Mouse (Mus musculus): ENCODE results near the gene Calml4.
"Not testable (repeated sequence)": the region's sequence is repeated elsewhere in the genome, so short reads cannot be mapped to it uniquely, and the experiment has no call there.

The Calml4 gene

DNA sequence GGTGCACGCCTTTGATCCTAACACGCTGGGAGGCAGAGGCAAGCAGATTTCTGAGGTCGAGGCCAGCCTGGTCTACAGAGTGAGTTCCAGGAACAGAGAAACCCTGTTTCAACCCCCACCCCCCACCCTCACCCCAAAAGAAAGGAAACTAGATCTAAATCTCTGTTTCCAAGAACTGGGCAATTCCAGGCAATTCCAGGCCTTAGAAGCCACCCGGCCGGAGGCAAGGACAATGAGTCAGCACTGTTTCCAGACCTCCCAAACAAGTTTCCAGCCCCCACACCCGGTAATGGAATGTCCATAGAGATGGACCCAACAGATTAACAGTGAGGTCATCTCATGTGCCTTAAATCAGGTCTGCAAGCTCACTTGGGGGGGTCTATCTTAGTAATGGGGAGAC lies 28.0 kb upstream of the Calml4 start:
- in situ Hi-C loops (cut with MboI, MseI): no loop called here

DNA sequence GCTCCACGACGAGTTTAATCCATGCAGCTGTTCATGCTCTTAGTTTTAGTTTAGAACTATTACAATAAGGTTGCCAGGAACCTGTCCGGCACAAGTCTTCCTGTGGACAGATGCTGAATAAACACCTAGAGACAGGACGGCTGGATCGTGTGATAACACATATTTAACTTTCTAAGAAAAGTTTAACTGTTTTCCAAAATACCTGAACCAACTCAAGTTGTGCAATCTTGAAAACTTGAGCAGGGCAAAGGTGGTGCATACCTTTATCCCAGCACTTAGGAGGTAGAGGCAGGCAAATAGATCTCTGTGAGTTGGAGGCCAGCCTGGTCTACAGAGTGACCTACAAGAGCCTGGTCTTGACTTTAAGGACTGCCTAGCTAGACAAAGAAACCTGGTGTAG lies 23.0 kb upstream of the Calml4 start:
- in situ Hi-C loops (cut with MboI, MseI): no loop called here

DNA sequence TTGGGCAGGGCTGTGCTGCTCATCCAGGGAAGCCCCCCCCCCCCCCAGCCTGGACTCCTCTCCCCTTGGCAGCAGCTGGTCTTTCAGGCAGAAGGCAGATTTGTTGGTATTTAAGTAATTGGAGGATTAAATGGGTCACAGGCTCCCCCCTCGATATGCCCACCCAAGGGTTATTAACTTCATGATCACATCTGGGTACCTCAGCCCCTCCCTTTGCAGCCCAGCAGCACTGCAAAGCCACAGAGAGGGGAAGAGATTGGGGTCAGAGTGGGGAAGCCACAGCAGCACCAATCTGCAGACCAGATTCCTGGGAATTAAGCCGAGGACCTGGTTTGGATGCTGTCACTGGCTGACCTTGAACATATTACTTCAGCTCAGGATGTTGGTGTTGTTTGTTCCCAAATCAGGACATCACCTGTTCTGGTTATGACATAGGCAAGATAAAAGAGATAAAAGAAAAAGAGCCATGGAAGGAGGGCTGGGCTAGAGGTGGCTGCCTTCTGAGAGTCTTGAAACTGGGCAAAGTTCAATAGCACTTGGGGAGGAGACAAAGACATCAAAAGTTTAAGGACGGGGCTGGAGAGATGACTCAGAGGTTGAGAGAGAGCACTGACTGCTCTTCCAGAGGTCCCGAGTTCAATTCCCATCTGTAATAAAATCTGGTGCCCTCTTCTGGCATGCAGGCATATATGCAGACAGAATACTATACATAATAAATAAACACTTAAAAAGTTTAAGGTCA lies 22.0 kb upstream of the Calml4 start:
- in situ Hi-C loops (cut with MboI, MseI): no loop called here

DNA sequence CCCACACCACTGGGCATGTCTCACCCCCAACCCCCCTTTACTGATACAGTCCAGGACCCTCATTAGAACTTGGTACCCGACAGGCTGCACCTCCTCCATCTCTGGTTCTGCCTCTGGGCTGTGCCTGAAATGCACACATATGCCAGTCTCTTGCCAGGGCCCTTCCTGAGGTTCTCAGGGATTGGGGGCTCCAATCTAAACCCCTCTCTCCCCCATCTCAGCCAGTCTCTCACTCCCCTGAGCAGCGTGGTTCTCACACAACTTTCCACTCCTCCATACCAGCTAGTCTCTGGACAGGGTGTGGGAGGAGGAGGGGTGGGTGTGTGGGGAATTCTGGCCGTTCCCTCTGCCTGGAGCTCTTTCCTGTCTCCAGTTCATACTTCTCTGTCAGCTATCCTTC lies 20.3 kb upstream of the Calml4 start:
- in situ Hi-C loops (cut with MboI, MseI): no loop called here

DNA sequence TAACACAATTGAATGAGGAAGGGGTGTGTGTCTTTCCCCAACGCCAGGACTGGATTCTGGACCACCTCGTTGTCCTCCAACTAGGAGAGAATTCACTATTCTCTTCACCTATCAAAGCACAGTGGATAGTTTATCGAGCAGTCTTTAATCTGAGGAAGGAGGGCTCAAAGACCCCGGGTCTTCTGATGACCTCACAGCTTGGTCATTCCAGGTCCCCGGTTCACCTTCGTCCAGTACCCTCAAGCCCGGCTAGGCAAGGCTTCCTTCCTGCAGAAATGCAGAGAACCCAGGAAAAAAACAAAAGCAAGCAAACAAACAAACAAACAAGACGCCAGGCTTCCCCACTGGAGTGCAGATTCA lies 19.8 kb upstream of the Calml4 start:
- in situ Hi-C loops (cut with MboI, MseI): no loop called here

DNA sequence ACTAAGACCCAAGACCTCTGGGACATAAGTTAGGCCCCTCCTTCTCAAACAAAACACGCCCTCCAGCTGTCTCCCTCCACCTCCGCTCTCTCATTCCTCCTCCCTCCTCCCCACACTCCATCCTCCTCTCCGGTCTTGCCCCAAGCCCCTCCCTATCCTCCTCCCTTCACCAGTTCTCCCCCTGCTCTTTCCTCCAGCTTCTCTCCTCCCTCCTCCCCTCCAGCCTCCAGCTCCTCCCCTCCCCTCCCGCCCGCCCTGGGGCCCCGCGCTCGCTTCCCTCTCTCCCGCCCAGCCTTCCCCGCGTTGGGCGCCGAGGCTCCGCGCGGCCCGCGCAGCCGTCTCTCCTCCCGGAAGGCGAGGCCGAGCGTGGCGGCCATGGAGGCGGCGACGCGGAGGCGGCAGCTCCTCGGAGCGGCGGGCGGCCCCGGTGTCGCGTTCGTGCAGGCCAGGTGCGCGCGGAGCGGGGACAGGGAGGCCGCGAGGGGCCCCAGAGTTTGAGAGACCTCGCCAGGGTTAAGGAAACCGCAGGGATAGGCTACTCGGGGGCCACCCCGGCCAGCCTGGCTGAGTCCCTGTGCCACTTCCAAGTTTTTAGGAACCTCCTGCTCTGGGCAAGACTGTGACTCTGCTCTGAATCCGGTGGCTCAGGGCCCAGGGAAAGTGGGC lies 19.2 kb upstream of the Calml4 start, which contains the start of gene Cln6:
Gene Cln6, plus strand, starts transcription at position 280 of the 666 bp plus-strand sequence.
- in situ Hi-C loops (cut with MboI, MseI): no loop called here

DNA sequence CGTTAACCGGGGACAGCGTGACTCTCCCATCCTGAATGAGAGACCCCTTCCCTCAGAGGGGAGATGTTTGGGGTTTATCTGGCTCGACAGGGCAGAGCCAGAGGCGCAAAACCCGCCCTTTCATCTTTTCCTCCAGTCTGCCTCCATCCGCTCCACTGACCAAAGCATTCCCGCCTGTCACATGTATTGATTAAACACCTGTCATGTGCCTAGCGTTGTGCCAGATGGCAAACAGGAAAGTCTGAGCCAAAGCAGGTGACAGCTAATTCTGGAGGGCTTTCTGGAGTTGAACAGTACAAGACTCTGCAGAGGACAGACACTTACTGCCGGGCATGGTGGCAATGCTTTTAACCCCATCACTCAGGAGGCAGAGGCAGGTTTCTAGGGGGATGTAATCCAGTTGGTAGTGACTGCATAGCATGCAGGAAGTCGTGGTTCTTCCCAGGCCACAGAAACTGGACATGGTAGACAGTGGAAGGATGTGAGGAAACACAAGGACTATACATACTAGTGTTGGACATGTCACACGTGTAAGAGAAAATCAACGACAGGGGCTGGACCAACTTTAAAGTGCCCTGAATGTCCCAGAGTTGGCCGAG lies 18.6 kb upstream of the Calml4 start:
- in situ Hi-C loops (cut with MboI, MseI): no loop called here

DNA sequence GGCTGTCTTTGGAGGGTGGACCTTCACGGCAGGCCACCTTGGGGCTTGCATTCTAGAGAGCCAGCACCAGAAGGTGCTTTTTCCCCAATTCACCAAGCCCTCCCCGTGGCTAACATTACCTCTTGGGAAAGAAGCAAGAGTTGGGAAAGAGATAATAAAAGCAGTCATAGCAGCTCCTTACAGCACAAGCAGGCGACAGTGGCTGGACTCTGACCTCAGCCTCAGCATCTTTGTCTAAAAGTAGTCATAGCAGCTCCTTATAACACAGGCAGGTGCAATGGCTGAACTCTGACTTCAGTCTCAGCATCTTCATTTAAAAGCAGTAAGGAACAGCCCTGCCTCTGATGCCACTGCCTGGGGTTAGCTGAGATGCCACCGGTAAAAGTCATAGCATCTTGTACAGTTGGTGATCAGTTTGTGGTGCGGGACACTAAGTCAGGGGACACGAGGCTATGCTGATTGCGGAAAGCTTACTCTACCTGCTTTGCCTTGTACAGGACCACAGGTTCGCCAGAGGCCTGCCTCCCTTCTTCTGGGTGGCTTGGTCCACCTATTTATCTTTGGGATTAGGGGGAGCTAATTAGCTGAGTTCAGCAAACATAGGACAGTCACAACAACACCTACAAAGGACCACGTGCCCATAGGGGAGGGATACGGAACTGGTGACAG lies 14.4 kb upstream of the Calml4 start:
- in situ Hi-C loops (cut with MboI, MseI): no loop called here

DNA sequence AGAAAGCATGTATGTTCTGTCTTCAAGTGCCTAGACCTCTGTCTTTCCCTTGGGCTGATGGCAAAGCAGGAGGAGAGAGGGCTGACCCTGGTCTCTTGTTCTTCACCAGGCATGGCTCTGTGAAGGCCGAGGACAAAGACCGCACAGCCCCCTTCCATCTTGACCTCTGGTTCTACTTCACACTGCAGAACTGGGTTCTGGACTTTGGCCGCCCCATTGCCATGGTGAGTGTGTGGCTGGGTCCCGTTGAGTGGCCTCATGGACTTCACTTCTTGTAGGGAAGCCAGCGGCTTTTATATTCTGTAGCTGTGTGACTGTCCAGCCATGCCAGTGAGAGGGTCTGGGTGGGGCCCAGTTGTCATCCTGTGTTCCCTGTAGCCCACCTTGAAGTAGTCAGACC lies 13.4 kb upstream of the Calml4 start:
- in situ Hi-C loops (cut with MboI, MseI): no loop called here

DNA sequence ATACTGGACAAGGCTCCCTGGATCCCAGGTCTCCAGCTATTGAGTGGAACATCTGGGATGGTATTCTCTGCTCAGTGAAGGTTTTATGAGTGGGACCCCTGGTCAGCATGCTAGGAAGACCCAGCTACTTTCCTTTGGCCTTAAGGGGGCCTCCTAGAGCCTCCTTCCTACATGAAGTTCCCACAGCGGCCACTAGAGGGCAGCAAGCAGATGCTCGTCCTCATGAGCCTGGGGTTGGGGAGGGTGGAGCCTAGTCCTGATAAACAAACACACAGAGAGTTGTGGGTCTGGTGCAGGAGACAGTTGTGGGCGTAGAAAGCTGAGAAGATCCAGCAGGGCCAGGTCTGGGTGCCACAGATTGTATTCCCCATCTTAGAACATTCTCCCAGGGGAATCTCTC lies 10.2 kb upstream of the Calml4 start:
- in situ Hi-C loops (cut with MboI, MseI): no loop called here

DNA sequence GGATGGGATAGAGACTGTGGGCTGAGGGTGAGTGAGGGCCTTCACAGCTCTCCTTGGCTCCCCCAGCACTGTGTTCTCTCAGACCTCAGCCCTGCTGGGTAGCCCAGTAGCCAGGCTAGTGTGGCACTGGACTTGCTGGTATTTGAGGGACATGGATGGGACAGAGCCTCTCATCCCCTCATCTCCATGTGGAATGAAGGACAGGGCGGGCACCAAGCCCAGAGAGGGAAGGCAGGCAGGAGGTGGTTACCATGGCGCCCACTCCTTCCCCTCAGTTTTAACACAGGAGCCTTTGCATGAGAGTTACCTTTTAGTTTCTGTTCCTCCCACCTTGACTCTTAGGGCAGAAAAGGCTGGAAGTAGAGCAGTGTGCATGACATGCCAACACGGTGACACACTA lies 9.2 kb upstream of the Calml4 start:
- in situ Hi-C loops (cut with MboI, MseI): no loop called here

DNA sequence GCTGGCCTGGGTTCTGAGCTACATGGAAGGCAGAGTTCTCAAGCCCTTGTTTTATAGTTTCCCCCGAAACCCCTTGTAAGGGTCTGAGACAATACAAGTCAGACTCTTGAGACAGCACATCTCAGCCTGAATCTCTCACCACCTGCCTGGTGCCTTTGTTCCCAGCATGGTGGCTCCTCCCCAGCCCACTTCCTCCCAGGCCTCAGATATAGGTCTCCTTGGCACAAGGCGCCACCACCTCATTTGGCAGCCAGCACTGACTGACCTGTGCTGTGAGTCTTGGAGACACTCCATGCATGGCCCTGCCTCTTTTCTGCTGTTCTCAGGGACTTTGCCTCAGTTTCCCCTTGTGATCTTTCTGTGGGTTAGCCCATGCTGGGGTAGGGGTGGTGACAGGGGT lies 6.3 kb upstream of the Calml4 start:
- in situ Hi-C loops (cut with MboI, MseI): loop anchor here (5.0 kb wide), 3 partner anchors 101 to 271 kb away; no protein-coding TSS in a partner anchor

DNA sequence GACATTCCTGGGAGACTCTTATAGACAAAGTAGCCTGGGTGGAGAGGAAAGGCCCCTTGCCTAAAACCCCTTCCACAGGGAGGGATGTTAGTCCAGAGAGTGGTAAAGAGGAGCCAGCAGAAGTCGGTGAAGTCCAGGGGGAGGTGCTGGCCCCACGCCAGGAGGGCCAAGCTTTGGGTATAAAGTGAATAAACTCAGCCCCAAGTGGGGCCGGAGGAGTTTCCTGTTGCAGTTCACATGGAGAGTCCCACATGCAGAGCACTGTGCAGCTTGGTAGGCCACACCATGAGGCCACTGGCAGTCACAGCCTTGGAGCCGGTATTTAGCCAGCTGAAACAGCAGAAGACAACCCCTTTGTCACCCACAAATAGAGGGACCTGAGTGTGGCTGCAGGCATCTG lies 3.4 kb upstream of the Calml4 start:
- in situ Hi-C loops (cut with MboI, MseI): loop anchor here (5.0 kb wide), 3 partner anchors 98 to 268 kb away; no protein-coding TSS in a partner anchor

DNA sequence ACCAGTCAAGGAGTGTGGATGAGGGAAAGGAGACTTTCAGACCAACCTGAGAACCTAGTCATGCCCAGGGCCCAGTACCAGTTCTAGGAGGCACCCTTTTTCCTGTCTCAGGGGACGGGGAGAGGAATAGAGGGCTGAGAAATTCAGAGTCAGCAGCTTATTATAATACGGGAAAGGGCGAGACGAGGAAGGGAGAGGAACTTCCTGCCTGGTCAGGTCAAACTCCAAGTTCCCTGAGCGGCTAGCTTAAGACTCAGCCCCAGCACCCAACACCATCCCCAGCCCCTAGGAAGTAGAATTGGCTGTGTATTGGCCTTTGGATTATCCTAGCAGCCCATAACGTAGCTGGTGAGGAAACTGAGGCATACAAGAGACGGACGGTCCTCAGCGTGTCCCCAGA lies 664 bp upstream of the Calml4 start:
- in situ Hi-C loops (cut with MboI, MseI): loop anchor here in 1 of 2 experiments (5.0 kb wide), 1 partner anchor 35 kb away; no protein-coding TSS in a partner anchor

DNA sequence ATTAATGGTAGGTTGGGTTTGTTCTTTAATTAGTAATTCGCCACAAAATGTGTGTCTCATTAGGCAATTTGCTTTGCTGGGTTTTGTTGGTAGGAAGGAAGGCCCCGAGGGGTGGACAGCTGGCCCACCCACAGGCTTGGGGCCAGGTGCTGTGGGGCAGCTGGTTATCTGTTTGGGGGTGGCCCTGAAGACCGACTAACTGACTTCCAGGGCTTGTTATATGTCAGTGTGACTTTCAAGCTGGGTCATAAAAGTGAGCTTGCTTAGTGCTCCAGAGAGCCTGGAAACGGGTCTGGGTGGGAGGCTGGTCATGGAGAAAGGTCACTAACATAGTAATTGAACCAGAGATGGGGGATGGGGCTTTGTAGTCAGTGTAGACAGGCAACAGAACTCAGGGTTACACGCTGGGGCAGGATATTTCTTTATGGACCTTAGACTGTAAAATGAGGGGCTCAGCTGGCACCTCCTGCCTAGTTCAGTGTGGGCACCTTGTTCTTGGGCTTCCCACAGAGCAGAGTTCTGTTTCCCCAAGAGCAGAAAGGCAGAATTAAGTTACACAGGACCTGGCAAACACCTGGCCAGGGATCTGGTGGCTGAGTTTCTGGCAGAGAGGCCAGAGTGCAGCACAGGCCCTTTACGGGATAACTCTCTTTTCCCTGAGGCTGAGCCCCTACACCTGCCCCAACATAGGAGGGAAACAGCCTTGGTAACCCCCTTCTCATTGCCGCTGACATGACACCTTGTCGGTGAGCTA lies 563 bp downstream of the Calml4 start:
- in situ Hi-C loops (cut with MboI, MseI): loop anchor here in 1 of 2 experiments (5.0 kb wide), 1 partner anchor 34 kb away; no protein-coding TSS in a partner anchor

DNA sequence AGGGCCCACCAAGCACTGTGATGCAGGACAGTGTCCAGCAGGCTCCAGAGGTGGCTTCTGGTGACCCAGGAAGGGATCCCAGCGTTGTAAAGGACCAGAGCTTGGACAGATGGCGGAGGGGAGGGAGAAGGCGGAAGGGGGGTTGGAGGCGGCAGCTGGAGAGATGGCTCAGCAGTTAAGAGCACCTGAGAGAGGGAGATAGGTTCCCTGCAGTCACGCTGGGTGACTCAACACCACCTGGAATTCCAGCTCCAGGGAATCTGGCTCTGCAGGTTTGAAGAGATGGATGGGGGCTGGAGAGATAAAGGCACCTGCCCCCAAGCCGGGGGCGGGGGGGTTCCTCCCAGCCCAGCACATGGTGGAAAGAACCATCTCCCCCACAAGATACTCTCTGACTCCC lies 2.2 kb downstream of the Calml4 start:
- in situ Hi-C loops (cut with MboI, MseI): not testable (repeated sequence)

DNA sequence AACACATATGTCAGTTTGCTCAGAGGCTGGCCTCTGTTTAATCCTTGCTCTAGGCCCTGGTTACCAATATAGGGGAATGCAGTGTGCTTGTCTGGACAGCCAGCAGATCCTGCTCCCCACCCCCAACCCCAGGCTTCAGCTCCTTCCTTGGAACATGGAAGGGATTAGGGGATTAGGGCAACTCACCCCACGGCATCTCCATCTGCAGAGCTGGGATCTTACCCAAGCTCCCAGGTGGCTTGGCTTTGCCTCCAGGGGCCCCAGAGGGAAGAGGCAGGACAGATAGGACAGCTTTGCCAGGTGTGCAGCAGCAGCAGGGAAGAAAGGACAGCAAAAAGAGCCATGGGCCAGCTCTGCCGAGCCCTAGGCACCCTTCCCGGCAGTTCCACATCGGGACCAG lies 3.0 kb downstream of the Calml4 start:
- in situ Hi-C loops (cut with MboI, MseI): no loop called here

DNA sequence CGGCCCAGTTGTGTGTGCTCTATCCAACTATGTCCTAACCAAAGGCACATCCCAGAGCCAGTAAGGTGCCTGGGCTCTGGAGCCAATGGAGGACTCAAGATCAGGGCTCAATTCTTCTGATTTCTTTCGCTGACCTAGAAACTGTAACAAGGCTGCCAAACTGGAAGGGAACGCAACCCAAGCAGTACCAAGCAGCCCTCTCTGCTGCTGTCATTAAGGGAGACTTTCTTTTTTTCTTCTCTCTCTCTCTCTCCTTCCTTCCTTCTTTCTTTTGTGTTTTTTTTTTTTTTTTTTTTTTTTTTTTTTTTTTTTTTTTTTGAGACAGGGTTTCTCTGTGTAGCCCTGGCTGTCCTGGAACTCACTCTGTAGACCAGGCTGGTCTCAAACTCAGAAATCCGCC lies 11.4 kb downstream of the Calml4 start:
- in situ Hi-C loops (cut with MboI, MseI): not testable (repeated sequence)

DNA sequence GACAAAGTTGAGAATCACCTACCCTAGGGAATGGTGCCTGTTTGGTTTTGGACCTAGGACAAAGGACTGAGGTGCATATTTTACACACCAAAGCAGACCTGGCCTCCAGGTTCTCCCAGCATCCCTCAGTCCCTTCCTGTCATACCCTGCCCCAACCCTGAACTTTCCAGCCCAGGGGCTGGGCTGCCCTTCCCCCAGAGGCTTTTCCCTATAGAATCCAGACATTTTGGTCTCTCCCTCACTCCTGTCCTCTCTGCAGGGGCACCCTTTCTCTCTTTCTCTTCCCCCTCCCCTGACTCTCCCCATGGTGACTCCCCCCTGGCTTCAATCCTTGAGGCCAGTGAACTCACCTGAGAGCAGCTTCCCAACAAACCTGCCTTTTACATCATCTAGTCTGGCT lies 12.8 kb downstream of the Calml4 start:
- in situ Hi-C loops (cut with MboI, MseI): loop anchor here in 1 of 2 experiments (10.0 kb wide), 1 partner anchor 246 kb away; no protein-coding TSS in a partner anchor

DNA sequence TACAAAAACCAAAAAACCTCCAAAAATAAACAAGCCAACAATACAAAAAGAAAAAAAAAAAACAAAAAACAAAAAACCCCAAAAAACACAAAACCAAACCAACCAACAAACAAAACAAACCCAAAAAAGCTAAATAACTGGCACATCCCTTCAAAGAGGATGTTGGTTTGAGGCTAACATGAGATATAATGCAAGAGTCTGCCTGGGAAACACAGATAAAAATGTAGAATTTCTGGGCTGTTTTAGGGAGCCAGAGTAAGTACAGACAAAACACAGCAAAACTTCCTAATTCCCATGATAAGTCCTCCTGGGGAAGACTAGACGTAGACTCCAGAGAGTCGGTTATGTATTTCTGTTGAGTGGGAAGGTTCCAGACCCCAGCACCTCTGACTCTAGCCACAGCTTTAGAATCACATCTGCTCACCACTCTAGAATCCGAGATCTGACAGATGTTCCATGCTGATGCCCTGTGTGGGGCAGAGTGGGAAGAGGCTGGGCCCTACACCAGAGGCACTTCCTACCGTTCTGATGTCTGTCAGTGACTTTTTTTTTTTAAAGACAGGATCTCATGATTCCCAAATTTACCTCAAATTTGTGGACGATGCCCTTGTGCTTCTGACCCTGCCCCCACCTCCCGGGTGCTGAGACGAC lies 19.2 kb downstream of the Calml4 start:
- in situ Hi-C loops (cut with MboI, MseI): loop anchor here in 1 of 2 experiments (10.0 kb wide), 1 partner anchor 252 kb away; no protein-coding TSS in a partner anchor

DNA sequence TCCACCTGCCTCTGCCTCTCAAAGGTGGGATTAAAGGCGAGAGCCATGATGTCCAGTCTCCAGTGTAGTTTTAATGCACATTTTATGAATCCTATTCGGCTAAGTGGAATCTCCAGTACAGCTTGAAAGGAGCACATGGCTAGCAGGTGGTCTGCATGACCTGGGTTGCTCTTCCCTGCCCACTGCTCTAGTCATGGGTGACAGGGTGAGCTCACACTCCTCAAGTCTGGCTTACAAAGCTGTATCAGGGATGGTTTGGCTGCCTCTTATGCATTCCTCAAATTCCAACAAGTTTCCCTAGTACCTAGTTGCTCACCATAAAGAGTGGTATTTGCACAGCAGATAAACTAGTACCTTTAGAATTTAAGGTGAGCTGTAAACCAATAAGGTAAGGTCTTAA lies 19.9 kb downstream of the Calml4 start:
- in situ Hi-C loops (cut with MboI, MseI): loop anchor here in 1 of 2 experiments (10.0 kb wide), 1 partner anchor 253 kb away; no protein-coding TSS in a partner anchor

All from T-helper 17 cell (primary cell).